In genomic region chr10:80874035-80874434, GRCm38 (mm10) we compare ENCODE assay signal across 23 mouse cellular contexts. TPM values are rescaled to one million over a fixed set of nuclear protein-coding genes. Genes with fewer than 3 reads are reported as not detected.
DNase-seq lines count a peak whose midpoint lies in the region; ATAC-seq and TF ChIP-seq lines count a peak whose summit lies in the region.
"Had no signal": no experiment of that assay in that cellular context is flagged by ENCODE, and none has a peak within 500 bp of the region (broad histone marks: within the 10 kb centered on the region; RNA-seq: fewer than 3 reads in every experiment).

No protein-coding gene starts in this region.

- no peak for TF ChIP-seq EP300 in liver, postnatal 0 days (IDR thresholded peaks at IDR 0.05; ENCODE audit: low read depth)

- no peak overlapping the region for H3K4me2 ChIP-seq in liver, embryonic 13.5 days
- no peak overlapping the region for H3K4me2 ChIP-seq in liver, postnatal 0 days (ENCODE audit: low read depth, low read length)
- H3K4me2 ChIP-seq: embryonic facial prominence, embryonic 12.5 days; forebrain, embryonic 12.5 days; heart, embryonic 15.5 days; hindbrain, embryonic 12.5 days had no signal

- no peak overlapping the region for H3K4me3 ChIP-seq in liver, embryonic 13.5 days (replicated peaks)
- no peak overlapping the region for H3K4me3 ChIP-seq in liver, postnatal 0 days (ENCODE audit: low read depth, low read length)
- H3K4me3 ChIP-seq: embryonic facial prominence, embryonic 12.5 days; forebrain, embryonic 12.5 days; heart, embryonic 10.5 days; heart, embryonic 15.5 days; hindbrain, embryonic 12.5 days had no signal

- H3K9ac ChIP-seq in liver, embryonic 13.5 days: no peak overlapping the region
- no peak overlapping the region for H3K9ac ChIP-seq in liver, postnatal 0 days (replicated peaks)
- H3K9ac ChIP-seq: embryonic facial prominence, embryonic 12.5 days; forebrain, embryonic 12.5 days; heart, embryonic 15.5 days had no signal

- H3K9me3 ChIP-seq in liver, embryonic 13.5 days (replicated peaks): no peaks in the 10 kb centered on the region
- no peaks in the 10 kb centered on the region for H3K9me3 ChIP-seq in liver, postnatal 0 days (ENCODE audit: low read length)
- H3K9me3 ChIP-seq: embryonic facial prominence, embryonic 12.5 days; forebrain, embryonic 12.5 days; heart, embryonic 10.5 days; heart, embryonic 15.5 days; hindbrain, embryonic 12.5 days had no signal

- peak; percentile 33 to 51 for DNase-seq in gastrocnemius, adult 8-10 months (ENCODE audit: low spot score in 2 of 2)
- DNase-seq in gastrocnemius, postnatal 4 days (ENCODE audit: low spot score in 2 of 2): no peak
- no peak for DNase-seq in liver, embryonic 13.5 days
- DNase-seq in liver, postnatal 0 days: no peak
- peak; percentile 49 for DNase-seq in gastrocnemius, postnatal 25 days
- no peak for DNase-seq in retina, embryonic 14.5 days (ENCODE audit: low spot score)
- DNase-seq: adrenal gland, adult 2 months; adrenal gland, postnatal 25 days; cerebellum, adult 18-20 months; cerebellum, adult 9-11 months; cerebellum, postnatal 36 days; heart, adult 18-20 months; kidney, adult 11 months had no signal

- H3K27ac ChIP-seq in liver, embryonic 13.5 days: peak overlapping the region; percentile 18; the same call in 1 of the 2 replicates
- H3K27ac ChIP-seq in liver, postnatal 0 days (ENCODE audit: low read depth): no peak overlapping the region
- H3K27ac ChIP-seq: embryonic facial prominence, embryonic 12.5 days; forebrain, embryonic 12.5 days; heart, embryonic 10.5 days; heart, embryonic 15.5 days; hindbrain, embryonic 12.5 days had no signal

- no peak for ATAC-seq in liver, embryonic 13.5 days (ENCODE audit: low read depth)
- ATAC-seq in liver, postnatal 0 days: no peak
- ATAC-seq: forebrain, embryonic 16.5 days; hindbrain, embryonic 16.5 days; inflammation-experienced regulatory T-cells, adult 6 months had no signal

- WGBS in liver, embryonic 13.5 days (ENCODE audit: insufficient replicate concordance): 67% methylated on average over 9 of the region's 9 CpGs
- WGBS in liver, postnatal 0 days (ENCODE audit: insufficient replicate concordance): 81% methylated on average over 9 of the region's 9 CpGs

- H3K27me3 ChIP-seq in liver, embryonic 13.5 days: peaks cover 14% of the 10 kb centered on the region
- H3K27me3 ChIP-seq in liver, postnatal 0 days (ENCODE audit: insufficient read depth, low read length): peaks cover 2% of the 10 kb centered on the region; the same call in 1 of the 2 replicates
- H3K27me3 ChIP-seq: embryonic facial prominence, embryonic 12.5 days; hindbrain, embryonic 12.5 days had no signal

- peaks cover 29% of the 10 kb centered on the region for H3K4me1 ChIP-seq in liver, embryonic 13.5 days (replicated peaks)
- no peaks in the 10 kb centered on the region for H3K4me1 ChIP-seq in liver, postnatal 0 days (ENCODE audit: insufficient read depth)
- H3K4me1 ChIP-seq: embryonic facial prominence, embryonic 12.5 days; hindbrain, embryonic 12.5 days had no signal

- TF ChIP-seq CTCF in liver, postnatal 0 days (IDR thresholded peaks at IDR 0.05; ENCODE audit: low read depth): no peak

- H3K36me3 ChIP-seq in liver, embryonic 13.5 days: no peaks in the 10 kb centered on the region
- H3K36me3 ChIP-seq in liver, postnatal 0 days (replicated peaks; ENCODE audit: insufficient read depth, low read length): no peaks in the 10 kb centered on the region
- H3K36me3 ChIP-seq: embryonic facial prominence, embryonic 12.5 days; forebrain, embryonic 12.5 days; heart, embryonic 10.5 days; heart, embryonic 15.5 days; hindbrain, embryonic 12.5 days had no signal

RNA-seq across cellular contexts. Expression of gene Tmprss9, which starts 2.4 kb away (rescaled TPM):
- under 1 TPM in 1 of 4 experiments, not detected in 3; 0.13 TPM for total RNA-seq in gastrocnemius, adult 8-10 months (2022)
- total RNA-seq in gastrocnemius, postnatal 4 days (2021): under 1 TPM in 1 of 2 experiments, not detected in 1; 0.10 TPM
- polyA plus RNA-seq in liver, embryonic 13.5 days (2015; fragmentation: Nextera tagmentation; extraction: Ambion mirVana): 0.05 TPM in 1 of 2 replicates, not detected in the other
- 0.12 TPM in 2 replicates for polyA plus RNA-seq in liver, postnatal 0 days (2015; fragmentation: Nextera tagmentation; extraction: Ambion mirVana)
- total RNA-seq in gastrocnemius, postnatal 25 days (2021): not detected
- total RNA-seq: adrenal gland, adult 2 months; adrenal gland, postnatal 25 days; ES-E14; heart, adult 18-20 months; heart, postnatal 25 days had no signal
- polyA plus RNA-seq: heart, embryonic 10.5 days; inflammation-experienced regulatory T-cells, adult 6 months had no signal

RNA-seq across cellular contexts. Expression of gene Sppl2b, which starts 19.0 kb away (rescaled TPM):
- 10 to 100 TPM; 11.3 to 12.5 (median 11.7) TPM for total RNA-seq in gastrocnemius, adult 8-10 months (2022)
- total RNA-seq in gastrocnemius, postnatal 4 days (2021): 10 to 100 TPM; 30.9 to 38.6 TPM
- 56.8 and 58.9 TPM in 2 replicates for polyA plus RNA-seq in liver, embryonic 13.5 days (2015; fragmentation: Nextera tagmentation; extraction: Ambion mirVana)
- polyA plus RNA-seq in liver, postnatal 0 days (2015; fragmentation: Nextera tagmentation; extraction: Ambion mirVana): 27.6 and 27.7 TPM in 2 replicates
- 10 to 100 TPM; 21.7 to 23.6 TPM for total RNA-seq in gastrocnemius, postnatal 25 days (2021)

RNA-seq across cellular contexts. Expression of gene Lsm7, which starts 19.0 kb away (rescaled TPM):
- total RNA-seq in gastrocnemius, adult 8-10 months (2022): 10 to 100 TPM in 3 of 4 experiments, 1 to 10 TPM in 1; 6.2 to 19.0 (median 14.5) TPM
- 10 to 100 TPM; 53.7 to 54.2 TPM for total RNA-seq in gastrocnemius, postnatal 4 days (2021)
- 192 and 208 TPM in 2 replicates for polyA plus RNA-seq in liver, embryonic 13.5 days (2015; fragmentation: Nextera tagmentation; extraction: Ambion mirVana)
- polyA plus RNA-seq in liver, postnatal 0 days (2015; fragmentation: Nextera tagmentation; extraction: Ambion mirVana): 104 and 108 TPM in 2 replicates
- 10 to 100 TPM; 19.0 to 22.3 TPM for total RNA-seq in gastrocnemius, postnatal 25 days (2021)

RNA-seq across cellular contexts. Expression of gene Timm13, which starts 26.7 kb away (rescaled TPM):
- 100 to 1,000 TPM; 119 to 143 (median 123) TPM for total RNA-seq in gastrocnemius, adult 8-10 months (2022)
- 100 to 1,000 TPM; 120 to 134 TPM for total RNA-seq in gastrocnemius, postnatal 4 days (2021)
- polyA plus RNA-seq in liver, embryonic 13.5 days (2015; fragmentation: Nextera tagmentation; extraction: Ambion mirVana): 249 and 266 TPM in 2 replicates
- 242 and 244 TPM in 2 replicates for polyA plus RNA-seq in liver, postnatal 0 days (2015; fragmentation: Nextera tagmentation; extraction: Ambion mirVana)
- 100 to 1,000 TPM; 114 to 125 TPM for total RNA-seq in gastrocnemius, postnatal 25 days (2021)

RNA-seq across cellular contexts. Expression of gene Lingo3, which starts 30.2 kb away (rescaled TPM):
- total RNA-seq in gastrocnemius, adult 8-10 months (2022): 10 to 100 TPM in 3 of 4 experiments, 1 to 10 TPM in 1; 7.4 to 12.5 (median 10.4) TPM
- 10 to 100 TPM; 21.5 to 22.1 TPM for total RNA-seq in gastrocnemius, postnatal 4 days (2021)
- polyA plus RNA-seq in liver, embryonic 13.5 days (2015; fragmentation: Nextera tagmentation; extraction: Ambion mirVana): not detected in 2 replicates
- not detected in 2 replicates for polyA plus RNA-seq in liver, postnatal 0 days (2015; fragmentation: Nextera tagmentation; extraction: Ambion mirVana)
- total RNA-seq in gastrocnemius, postnatal 25 days (2021): 10 to 100 TPM; 13.3 to 15.5 TPM
- polyA plus RNA-seq: inflammation-experienced regulatory T-cells, adult 6 months had no signal

Comparison
In these comparisons a context has a peak if more than half of its experiments do, and no peak if none do; other contexts are left out.
1. DNase-seq: peak in gastrocnemius, adult 8-10 months (2 of 2) and gastrocnemius, postnatal 25 days (single experiment); none in gastrocnemius, postnatal 4 days (0 of 2), liver, embryonic 13.5 days (single experiment), liver, postnatal 0 days (single experiment) and retina, embryonic 14.5 days (single experiment).